Mouse (Mus musculus): ENCODE data around the gene Faim.
A peak's percentile ranks its signal among the peaks of the same experiment; 100 is the strongest.

Faim gene

DNA sequence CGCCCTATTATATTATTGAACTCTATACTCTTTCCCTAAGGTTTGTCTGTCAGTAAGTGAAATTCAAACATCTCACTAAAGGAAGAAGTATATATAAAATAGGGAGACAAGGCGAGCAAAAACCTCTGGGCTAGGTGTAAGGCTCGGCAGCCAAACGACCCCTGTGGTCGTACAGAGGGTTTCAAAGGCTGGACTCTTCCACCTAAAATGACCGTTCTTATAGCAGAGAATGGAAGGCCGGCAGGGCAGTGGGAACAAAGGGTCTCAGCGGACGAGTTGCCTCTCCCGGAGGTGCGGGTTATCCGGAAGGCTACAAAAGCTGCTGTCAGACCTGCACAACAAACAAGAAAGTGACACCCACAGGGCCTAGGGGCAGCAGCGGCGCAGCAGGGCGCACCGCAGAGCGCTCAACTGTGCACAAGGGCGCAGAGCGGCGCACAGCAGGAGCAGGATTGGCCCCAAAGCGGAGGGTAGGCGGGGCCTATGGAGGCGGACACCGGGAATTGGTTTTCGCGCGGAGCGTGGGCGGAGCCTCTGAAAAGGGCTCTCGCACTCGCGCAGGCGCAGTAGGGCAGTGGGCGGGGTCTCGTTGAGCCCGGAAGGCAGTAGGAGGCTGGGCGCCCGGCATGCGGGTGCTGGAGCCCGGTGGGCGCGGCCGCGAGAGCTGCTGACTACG, at the start of gene Faim:
Gene Faim, plus strand, starts transcription at position 574 of the 676 bp plus-strand sequence.
- peak; percentile 97 for ATAC-seq (ENCODE audit: low TSS enrichment)

DNA sequence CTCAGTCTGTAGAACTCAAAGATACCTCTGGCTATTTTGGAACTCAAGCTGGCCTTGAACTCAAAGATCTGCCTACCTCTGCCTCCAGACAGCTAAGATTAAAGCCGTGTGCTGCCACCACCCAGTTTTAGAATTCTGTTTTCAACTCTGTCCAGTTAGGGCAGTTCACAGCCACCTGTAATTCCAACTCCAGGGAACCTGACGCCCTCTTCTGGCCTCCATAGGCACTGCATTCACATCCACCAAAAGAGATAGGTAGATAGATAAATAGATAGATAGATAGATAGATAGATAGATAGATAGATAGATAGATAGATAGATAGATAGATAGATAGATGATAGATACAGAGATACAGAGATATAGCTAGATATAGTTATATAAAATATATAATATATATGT, 46.9 kb upstream of the Faim start:
- no peak for ATAC-seq (ENCODE audit: low TSS enrichment)

DNA sequence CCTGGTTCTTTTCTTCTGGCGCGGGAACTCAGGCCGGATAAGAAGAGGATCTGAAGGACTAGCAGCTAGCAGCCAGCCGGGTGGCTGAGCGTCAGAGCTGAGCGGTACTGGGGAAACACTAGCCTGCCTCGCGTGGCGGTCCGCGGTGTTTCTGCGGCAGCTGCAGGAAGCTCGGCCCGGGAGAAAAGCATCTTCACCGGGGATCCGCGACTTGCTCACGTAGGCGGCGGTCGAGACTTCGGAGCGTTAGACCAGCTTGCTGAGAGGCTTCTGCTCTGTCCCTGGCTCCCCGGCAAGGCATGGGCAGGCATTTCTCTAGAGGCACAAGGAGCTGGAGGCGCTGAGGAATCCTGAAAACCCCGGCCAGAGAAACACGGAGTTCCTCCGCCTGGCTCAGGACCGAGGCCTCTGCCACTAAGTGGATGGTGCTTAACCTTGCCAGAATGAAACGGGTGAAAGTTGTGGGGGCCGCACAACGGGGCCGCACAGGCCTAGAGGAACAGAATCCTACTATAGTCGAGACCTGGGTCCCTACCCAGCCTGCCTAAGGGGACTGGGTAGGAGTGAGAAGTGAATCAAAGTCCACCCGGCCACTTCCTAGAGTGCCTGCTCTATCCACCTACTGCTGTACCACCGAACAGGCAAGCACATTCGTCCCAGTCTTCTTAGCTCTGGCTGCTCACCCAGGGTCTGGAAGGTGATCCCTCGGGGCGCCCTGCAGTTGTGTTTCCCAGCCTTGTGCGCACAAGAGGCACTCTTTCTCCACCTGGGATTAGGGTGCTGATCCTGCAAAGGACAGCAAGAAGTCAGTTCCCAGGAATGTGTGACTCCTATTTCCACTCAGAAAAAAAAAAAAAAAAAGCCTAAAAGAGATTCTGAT, 33.8 kb upstream of the Faim start:
- ATAC-seq (ENCODE audit: low TSS enrichment) = peak; percentile 82

DNA sequence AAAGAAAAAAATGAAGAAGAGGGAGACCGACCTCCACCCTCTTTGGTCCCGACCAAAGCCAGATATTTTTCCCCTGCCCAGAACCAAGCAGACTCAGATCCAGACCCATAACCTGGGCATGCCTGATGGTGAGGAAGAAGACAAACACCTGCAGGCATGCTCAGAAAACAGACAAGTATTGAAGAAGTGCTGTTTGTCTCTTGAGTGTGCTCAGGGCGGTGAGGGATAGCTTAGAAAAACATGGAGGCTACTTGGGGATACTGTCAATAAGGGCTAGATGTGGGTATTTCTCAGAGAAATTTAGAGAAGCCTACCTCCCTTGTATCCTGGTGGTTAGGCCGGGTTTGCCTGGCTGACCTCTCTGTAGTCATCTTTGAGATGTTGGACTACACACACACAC, 32.9 kb upstream of the Faim start:
- ATAC-seq (ENCODE audit: low TSS enrichment) = no peak

DNA sequence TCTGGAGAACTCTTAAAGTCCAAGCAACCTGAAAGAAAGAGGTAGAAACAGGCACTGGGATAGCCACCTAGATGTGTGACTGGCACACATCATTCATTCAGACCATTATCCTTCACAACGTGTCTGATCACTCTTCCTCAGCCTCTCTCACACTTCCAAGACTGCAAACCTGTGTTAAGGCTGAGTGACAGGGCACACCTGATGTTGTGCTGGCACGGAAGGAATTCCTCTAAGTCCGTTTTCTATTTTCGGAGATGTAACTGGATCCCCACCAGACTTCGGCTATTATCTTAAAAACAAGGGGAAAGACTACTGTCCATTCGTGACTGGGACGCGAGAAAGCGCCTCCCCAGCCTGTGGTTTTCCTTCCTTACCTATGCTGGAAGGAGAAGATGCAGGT, 32.3 kb upstream of the Faim start:
- ATAC-seq (ENCODE audit: low TSS enrichment) = no peak

DNA sequence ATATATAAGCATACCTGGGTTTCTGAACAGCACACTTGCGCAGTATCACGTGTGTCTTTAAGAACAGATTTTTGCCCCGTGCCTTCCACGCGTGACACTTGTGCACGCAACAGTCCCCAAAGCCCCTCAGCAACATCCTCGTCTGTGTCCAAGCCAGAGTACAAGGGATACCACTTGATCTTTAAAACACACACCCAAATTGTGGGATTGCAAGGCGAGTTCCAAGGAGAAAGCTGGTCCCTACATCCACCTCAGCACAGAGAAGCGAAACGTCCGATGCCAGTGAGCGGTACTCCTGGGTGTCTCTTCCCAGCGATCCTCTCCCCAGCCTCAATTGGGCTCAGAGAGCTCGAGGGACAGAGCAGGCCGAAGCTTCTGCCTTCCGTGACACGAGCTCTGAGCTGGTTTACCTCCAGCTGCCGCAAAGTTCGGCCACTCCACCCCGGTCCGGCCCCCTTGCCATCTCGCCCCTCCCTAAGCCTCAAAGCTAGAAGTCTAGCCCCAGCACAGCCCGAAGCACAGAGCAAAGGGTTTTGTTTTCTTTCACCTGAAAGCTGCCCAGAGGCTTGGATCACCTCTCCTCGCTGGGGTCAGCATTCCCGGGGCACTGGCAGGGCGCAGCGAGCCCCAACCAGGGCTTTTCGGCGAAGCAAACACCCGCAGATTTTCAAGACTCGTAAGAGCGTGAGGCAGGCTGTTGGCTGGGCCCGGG, 31.6 kb upstream of the Faim start:
- no peak for ATAC-seq (ENCODE audit: low TSS enrichment)

DNA sequence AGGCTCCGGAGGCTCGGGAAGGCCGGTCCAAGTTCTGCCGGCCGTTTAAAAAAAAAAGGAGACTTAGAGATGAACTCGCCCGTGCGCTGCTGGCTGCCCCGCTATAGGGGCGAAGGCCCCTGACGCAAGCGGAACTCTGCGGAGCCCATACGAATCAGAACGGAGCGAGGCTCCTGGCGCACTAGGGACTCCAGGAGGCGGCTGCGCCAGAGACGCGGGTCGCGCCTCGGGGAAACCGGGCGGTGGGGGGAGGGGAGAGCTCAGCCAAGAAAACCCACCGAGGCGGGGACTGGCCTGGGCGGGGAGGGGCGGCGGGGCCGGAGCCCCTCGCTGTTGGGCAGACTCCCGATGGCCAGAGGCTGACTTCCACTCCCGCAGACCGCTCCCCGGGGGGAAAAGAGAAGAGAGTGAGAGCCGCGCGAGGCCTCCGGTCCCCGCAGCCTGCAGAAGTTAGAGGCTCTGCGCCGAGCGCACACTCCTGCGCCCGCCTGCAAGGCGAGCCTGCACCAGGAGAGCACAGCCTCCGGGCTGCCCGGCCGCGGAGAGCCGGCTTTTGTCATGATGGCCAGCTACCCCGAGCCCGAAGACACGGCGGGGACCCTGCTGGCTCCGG, 31.0 kb upstream of the Faim start, which contains the start of gene Foxl2:
Gene Foxl2, plus strand, starts transcription at position 186 of the 613 bp plus-strand sequence.
- ATAC-seq (ENCODE audit: low TSS enrichment) = no peak

DNA sequence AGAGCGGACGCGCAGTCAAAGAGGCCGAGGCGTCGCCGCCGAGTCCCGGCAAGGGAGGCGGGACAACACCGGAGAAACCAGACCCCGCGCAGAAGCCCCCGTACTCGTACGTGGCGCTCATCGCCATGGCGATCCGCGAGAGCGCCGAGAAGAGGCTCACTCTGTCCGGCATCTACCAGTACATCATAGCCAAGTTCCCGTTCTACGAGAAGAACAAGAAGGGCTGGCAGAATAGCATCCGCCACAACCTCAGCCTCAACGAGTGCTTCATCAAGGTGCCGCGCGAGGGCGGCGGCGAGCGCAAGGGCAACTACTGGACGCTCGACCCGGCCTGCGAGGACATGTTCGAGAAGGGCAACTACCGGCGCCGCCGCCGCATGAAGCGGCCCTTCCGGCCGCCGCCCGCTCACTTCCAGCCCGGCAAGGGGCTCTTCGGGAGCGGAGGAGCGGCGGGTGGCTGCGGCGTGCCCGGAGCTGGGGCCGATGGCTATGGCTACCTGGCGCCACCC, 30.4 kb upstream of the Faim start:
- no peak for ATAC-seq (ENCODE audit: low TSS enrichment)

DNA sequence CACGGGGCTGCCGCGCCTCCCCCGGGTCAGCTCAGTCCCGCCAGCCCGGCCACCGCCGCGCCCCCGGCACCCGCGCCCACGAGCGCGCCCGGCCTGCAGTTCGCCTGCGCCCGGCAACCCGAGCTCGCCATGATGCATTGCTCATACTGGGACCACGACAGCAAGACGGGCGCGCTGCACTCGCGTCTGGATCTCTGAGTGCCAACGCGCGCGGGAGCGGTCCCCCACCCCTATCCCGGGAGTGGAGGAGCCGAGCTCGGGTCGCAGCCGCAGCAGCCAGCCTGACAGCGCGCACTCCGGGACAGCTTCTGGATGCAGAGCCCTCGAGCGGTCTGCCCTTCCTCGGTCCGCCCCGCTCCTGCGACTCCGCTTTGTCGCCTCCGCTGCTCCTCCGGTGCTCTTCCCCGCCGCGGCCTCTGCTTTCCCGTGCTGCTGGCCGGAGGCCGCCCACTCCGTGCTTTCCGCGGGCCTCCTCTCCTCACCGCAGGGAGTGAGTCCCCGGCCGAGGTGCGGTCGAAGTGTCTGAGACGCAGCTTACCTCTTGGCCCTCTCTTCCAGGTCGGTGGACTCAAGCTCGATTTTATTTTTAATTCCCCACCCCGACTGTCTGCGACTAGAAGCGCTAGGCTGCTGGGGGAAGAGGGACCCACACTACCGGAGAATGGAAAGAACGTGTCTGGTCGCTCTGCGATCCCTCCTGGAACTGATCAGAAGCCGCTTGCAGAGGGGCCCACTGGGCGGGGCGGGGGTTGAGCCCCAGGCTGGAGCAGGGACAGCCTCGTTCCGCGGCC, 29.4 kb upstream of the Faim start:
- ATAC-seq (ENCODE audit: low TSS enrichment) = no peak

DNA sequence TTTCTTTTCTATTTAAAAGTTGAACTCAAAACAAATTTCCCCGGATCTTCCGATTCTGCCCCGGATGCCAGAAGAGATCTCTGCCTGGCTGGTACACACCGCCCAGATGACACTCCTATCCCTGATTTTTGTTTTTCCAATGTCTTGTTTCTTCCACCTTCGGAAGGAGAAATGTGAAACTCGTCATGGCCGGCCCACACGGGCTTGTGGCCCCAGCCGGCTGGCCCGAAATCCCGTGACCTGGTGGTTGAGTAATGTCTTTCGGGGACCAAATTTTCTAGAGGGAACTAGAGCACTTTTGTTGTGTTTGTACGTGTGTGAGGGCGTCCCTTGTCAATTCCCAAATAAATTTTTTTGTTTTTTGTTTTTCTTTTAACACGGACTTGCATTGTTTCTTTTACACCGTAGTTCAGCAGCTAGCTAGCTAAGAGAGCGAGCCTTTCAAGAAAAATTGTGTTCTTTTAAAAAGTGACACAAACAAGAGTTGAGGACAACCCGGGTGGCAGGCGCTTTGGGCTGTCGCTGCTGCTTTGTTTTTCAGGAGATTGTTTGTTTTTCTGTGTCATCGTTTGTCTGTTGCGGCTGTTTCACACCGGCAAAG, 28.3 kb upstream of the Faim start:
- no peak for ATAC-seq (ENCODE audit: low TSS enrichment)

DNA sequence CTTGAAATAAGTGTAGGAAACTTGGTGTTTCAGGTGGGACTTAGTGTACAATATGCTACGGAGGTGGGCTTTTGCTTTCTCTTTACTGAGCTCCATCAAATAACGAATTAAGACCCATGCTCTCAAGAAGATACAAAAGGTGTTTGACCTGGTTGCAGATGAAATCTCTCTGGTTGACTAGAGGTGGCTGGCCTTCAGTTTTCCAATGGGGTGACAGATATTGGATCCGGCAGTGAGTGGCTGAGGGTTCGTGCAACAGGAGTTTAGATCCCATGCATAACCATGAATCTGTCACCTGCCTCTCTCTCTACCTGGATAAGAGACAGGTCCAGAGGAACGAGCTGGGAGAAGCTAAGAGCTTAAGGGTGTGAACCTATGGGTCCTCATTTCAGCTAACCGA, 27.5 kb upstream of the Faim start:
- ATAC-seq (ENCODE audit: low TSS enrichment) = no peak

DNA sequence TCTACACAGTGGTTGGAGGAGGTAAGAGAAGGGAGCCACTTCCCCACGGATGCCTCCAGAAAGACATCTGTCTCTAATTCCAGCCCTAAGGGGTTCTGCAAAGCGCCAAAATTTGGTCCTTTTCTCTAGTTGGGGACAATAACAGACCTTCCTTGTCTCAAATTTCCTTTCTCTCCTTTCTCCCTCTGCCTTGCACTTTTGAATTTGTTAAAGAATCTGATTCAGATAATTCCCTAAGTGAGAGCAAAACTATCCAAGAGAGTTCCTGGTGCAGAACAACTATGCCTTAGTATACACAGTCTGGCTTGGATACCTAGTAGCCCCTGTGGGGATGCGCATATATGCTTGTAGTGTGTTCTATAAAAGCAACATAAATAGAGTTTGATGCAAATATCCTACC, 26.3 kb upstream of the Faim start:
- no peak for ATAC-seq (ENCODE audit: low TSS enrichment)

DNA sequence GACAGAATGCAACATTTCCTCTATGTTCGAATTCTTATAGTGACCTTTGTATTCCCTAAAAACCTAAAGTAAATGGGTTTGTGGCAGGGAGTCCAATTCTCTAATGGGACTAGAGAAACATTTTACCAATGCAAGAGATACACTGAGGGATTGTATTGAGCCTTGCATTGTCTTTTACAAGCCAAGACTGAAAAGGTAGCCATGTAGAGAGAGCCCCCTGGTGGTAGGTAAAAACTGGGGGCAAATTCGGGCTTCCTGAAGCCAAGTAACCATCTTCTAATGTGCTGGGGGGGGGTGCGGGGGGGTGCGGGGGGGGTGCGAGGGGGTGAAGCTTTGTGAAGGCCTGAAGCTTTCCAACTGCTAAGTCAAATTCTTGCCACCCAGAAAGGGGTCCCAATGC, 25.8 kb upstream of the Faim start:
- ATAC-seq (ENCODE audit: low TSS enrichment) = no peak

DNA sequence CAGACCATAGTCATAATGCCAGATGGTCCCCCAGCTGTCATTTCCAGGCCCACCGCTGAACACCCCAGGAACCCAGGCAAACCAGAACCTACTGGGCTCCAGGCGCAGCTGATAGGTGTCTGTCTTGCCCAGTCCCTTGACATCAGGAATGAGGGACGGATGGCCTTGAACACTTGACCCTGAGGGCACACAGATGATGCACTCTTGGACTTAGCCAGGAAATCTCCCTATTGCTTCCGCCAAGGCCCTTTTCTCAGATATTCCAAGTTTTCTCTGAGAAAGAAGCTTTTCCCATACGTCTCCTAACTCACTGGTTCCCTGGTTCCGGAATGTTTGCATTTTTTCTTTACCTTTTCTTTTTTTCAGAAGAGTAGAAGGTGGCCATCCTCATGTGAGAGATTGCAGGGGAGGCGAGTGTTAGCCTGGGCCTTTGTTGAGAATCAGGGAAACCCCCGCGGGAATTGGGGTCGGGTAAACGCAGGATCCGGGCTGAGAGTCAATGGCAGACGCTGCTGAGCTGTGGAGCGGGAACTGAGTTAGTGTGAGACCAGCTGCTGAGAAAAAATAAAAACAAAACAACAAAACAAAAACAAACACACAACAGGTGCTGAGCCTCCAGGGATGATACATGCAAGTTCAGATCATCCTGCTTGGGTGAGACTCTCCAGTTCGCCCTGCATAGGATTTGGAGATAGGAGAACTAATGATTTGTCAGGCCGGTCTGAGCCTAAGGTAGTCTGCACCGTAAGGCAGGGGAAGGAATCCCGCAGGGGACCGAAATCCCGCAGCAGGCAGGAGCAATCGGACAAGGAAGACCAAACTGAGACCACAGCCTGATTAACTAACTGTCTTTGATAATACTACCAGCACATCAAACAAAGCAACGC, 24.3 kb upstream of the Faim start:
- ATAC-seq (ENCODE audit: low TSS enrichment) = no peak

DNA sequence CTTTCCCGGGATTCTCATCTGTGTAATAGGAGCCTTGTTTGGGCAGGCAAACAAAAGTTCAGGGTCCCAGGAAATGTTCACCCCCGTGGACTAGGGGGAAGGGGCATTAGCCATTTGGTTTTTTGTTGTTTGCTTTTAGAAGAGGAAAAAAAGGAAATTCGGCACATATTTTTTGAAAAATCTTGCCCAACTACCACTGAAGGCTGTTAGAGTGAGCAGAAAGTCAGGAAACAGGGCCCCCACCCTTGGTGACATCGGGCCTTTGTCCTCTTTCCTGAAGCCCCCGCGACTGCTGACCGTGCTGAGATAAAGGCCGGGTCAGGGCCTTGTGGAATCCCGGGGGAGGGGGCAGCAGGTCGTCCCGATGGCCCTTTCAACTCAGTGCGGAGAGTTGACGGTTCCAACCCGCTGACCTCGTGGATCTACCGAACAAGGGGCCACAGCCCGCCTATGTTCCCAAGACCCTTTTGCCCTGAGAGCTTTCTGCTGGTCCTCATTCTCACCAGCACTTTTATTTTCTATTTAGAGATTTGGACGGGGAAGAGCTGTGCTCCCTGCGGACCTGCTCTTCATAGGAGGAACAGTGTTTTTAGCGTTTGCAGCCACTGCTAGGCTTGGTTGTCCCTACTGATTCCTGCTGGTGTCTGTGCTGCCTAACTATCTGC, 23.6 kb upstream of the Faim start:
- no peak for ATAC-seq (ENCODE audit: low TSS enrichment)

DNA sequence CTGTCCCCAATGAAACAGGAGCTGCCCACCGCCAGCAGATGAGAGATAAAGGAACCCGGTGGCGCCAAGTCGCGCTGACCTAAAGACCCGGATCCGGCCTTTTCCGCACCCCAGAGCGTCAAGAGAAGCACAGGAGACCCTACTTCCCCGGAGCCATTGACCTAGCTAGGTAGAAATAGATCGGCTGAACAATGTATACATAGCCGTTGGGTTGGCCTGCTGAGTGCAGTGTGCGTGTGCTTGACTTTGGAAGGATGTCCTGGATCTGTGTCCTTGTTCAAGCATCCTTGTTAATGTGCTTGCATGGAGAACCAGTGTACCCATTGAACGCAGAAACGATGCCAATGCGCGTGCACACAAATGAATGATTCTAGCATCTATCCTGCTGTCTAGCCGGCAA, 22.5 kb upstream of the Faim start:
- ATAC-seq (ENCODE audit: low TSS enrichment) = no peak

DNA sequence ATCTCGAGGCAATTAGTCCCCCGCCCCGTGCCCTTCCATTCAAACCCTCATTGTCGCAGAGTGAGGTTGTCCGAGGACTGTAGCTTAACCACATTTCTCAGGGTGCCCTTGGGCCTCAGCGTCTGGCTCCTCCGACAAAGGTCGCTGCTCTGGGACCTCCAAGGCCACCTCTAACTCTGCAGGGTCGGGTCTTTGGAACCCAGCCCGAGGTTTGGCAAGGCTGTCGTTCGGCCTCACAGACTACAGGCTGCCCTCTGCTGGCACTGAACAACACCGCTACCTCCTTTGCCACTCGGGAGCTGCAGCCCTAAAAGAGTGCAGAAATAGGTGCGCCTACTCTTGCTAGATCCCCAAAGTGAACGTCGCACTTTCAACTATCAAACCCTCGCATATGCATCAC, 21.1 kb upstream of the Faim start:
- no peak for ATAC-seq (ENCODE audit: low TSS enrichment)

DNA sequence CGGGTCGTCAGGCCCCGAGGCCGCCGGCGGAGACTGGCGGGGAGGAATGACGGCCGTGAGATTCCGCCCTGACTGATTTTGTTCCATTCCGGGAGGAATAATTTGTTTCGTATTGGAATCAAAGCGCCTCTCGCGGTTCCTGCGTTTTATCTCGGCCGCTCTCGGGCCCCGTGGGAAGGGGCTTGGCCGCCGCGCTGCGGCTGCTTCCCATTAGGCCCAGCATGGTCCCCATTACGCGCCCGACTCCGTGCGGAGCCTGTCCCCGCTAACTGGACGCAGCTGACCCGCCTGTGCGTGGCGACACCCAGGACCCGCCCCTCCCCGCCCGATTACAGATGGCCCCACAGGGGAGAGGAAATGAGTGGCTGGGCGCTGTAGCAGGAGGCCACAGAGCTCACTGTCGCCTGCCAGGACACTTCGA, 13.1 kb upstream of the Faim start:
- no peak for ATAC-seq (ENCODE audit: low TSS enrichment)

DNA sequence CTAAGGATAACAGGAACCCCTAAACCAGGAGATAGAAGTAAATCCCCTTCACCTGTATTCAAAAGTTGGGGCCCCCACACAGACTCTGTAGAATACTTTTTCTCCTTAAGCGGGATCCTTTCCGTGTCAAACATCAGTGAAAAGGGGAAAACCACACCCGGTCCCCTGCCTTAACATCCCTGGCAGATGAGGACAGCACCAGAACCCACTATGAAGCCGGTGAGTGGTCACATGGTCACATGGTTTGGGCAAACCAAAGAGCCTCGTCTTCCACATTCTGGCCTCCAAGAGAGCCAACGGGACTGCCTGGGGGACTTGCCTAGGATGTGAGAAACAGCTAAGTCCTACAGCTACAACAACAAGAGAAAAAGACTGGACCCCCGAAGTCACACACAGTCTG, 12.6 kb upstream of the Faim start:
- ATAC-seq (ENCODE audit: low TSS enrichment) = no peak

Data from frontal cortex, adult (tissue).